Mouse (Mus musculus): ENCODE data around the gene Nup88.

- TF ChIP-seq CTCF (IDR thresholded peaks at IDR 0.05; ENCODE audit: low read depth) (no peak), EP300 (IDR thresholded peaks at IDR 0.05; ENCODE audit: low read depth) (no peak)
Observed at GRCm38 (mm10) chr11:70931461-70931860, 38.3 kb downstream of the Nup88 start.

All from liver, embryonic 14.5 days (tissue).